Mouse (Mus musculus) embryonic facial prominence, embryonic 15.5 days (tissue): ENCODE results near the gene Rhbdf2. TPM values are rescaled to one million over a fixed set of nuclear protein-coding genes. Genes with fewer than 3 reads are reported as not detected.

Source experiments
- ATAC-seq: fragments of 200-750 bp; cut with Nextera tagmentation; 2 replicates; pipeline ENCODE4 v1.8.0; 2017; ENCODE audit warnings: low read depth, moderate TSS enrichment; ENCODE audit not compliant: insufficient number of reproducible peaks, low FRiP score, low TSS enrichment
- H3K27ac ChIP-seq: fragments of 300-500 bp; sonication (generic); replicated peaks from 2 replicates; pipeline ENCODE4 v1.5.1; 2015; ENCODE audit warnings: mild to moderate bottlenecking, inconsistent platforms
- H3K27me3 ChIP-seq: fragments of 300-500 bp; sonication (generic); 2 replicates; pipeline ENCODE4 v1.6.1; 2015; ENCODE audit warnings: inconsistent platforms
- H3K36me3 ChIP-seq: fragments of 300-500 bp; sonication (generic); 2 replicates; pipeline ENCODE4 v1.6.1; 2015; ENCODE audit warnings: mild to moderate bottlenecking, inconsistent platforms
- H3K4me1 ChIP-seq: fragments of 300-500 bp; sonication (generic); 2 replicates; pipeline ENCODE4 v1.6.1; 2015; ENCODE audit warnings: inconsistent platforms
- H3K4me2 ChIP-seq: fragments of 300-500 bp; sonication (generic); replicated peaks from 2 replicates; pipeline ENCODE4 v1.6.1; 2015; ENCODE audit warnings: mild to moderate bottlenecking, inconsistent platforms
- H3K4me3 ChIP-seq: fragments of 300-500 bp; sonication (generic); replicated peaks from 2 replicates; pipeline ENCODE4 v1.5.1; 2015; ENCODE audit warnings: mild to moderate bottlenecking, inconsistent platforms
- H3K9ac ChIP-seq: fragments of 300-500 bp; sonication (generic); 2 replicates; pipeline ENCODE4 v1.6.1; 2015; ENCODE audit warnings: inconsistent platforms
- H3K9me3 ChIP-seq: fragments of 300-500 bp; sonication (generic); replicated peaks from 2 replicates; pipeline ENCODE4 v1.6.1; 2016; ENCODE audit warnings: inconsistent platforms
- WGBS: fragments of 180-500 bp; shearing (Covaris S2); methylation state at CpG from one replicate; pipeline ENCODE4 v1.1.7; 2015; 5-methylcytosine and 5-hydroxymethylcytosine counted together
- polyA plus RNA-seq: library from polyadenylated mRNA; unstranded; fragments of >200 nt; fragmentation: Nextera tagmentation; extraction: Ambion mirVana; gene quantifications from 2 replicates; pipeline ENCODE4 v1.2.1, GENCODE M21; 2015

The Rhbdf2 gene
- polyA plus RNA-seq, 1 experiment from 2014 or later, result 8.8 TPM

GRCm38 (mm10) chr11:116623281-116624124 is 3.3 kb downstream of the Rhbdf2 start:
- H3K9ac ChIP-seq, result peak overlapping the region; percentile 41
- H3K4me3 ChIP-seq, result peak overlapping the region; percentile 65
- peak overlapping the region; percentile 95 for H3K4me2 ChIP-seq
- 7% methylated on average over 40 of the region's 40 CpGs for WGBS
- H3K36me3 ChIP-seq, result no peaks in the 10 kb centered on the region
- H3K27me3 ChIP-seq, result no peaks in the 10 kb centered on the region; the same call in 1 of the 2 replicates
- no peaks in the 10 kb centered on the region for H3K9me3 ChIP-seq
- H3K4me1 ChIP-seq, result peaks cover 61% of the 10 kb centered on the region
- H3K27ac ChIP-seq, result no peak overlapping the region; the same call in 1 of the 2 replicates
- ATAC-seq, result peak; percentile 17; the same call in 1 of the 2 replicates

GRCm38 (mm10) chr11:116621258-116621704 is 5.5 kb downstream of the Rhbdf2 start:
- Histone ChIP-seq H3K36me3 (no peaks in the 10 kb centered on the region), H3K4me2 (0 out of 2 replicates have a peak overlapping the region, but pooled peaks have one; percentile 2), H3K4me1 (peaks cover 79% of the 10 kb centered on the region), H3K27ac (peak overlapping the region; percentile 28), H3K9ac (no peak overlapping the region), H3K27me3 (no peaks in the 10 kb centered on the region; the same call in 1 of the 2 replicates), H3K4me3 (no peak overlapping the region), H3K9me3 (no peaks in the 10 kb centered on the region)
- 30% methylated on average over 6 of the region's 6 CpGs for WGBS
- ATAC-seq, result peak; percentile 20; the same call in 1 of the 2 replicates

- H3K9ac ChIP-seq, result no peak overlapping the region
- 72% methylated on average over 10 of the region's 10 CpGs for WGBS
- H3K27me3 ChIP-seq, result no peaks in the 10 kb centered on the region; the same call in 1 of the 2 replicates
- peaks cover 85% of the 10 kb centered on the region for H3K4me1 ChIP-seq
- peak overlapping the region; percentile 28; the same call in 1 of the 2 replicates for H3K27ac ChIP-seq
- no peak overlapping the region for H3K4me2 ChIP-seq
- ATAC-seq, result no peak
- H3K4me3 ChIP-seq, result no peak overlapping the region
- H3K36me3 ChIP-seq, result no peaks in the 10 kb centered on the region
- no peaks in the 10 kb centered on the region for H3K9me3 ChIP-seq
Measured at GRCm38 (mm10) chr11:116620559-116621253, 6.1 kb downstream of the Rhbdf2 start.

- no peak overlapping the region for H3K4me2 ChIP-seq
- no peaks in the 10 kb centered on the region; the same call in 1 of the 2 replicates for H3K27me3 ChIP-seq
- ATAC-seq, result no peak
- peaks cover 86% of the 10 kb centered on the region for H3K4me1 ChIP-seq
- no peak overlapping the region for H3K27ac ChIP-seq
- H3K36me3 ChIP-seq, result no peaks in the 10 kb centered on the region
- no peak overlapping the region for H3K9ac ChIP-seq
- H3K9me3 ChIP-seq, result no peaks in the 10 kb centered on the region
- WGBS, result 41% methylated on average over 9 of the region's 9 CpGs
- H3K4me3 ChIP-seq, result no peak overlapping the region
Measured at GRCm38 (mm10) chr11:116620073-116620472, 6.7 kb downstream of the Rhbdf2 start.

GRCm38 (mm10) chr11:116619561-116619960 is 7.3 kb downstream of the Rhbdf2 start:
- peaks cover 83% of the 10 kb centered on the region for H3K4me1 ChIP-seq
- H3K9me3 ChIP-seq, result no peaks in the 10 kb centered on the region
- WGBS, result 78% methylated on average over 8 of the region's 8 CpGs
- no peak for ATAC-seq
- H3K27ac ChIP-seq, result 0 out of 2 replicates have a peak overlapping the region, but pooled peaks have one; percentile 12
- H3K27me3 ChIP-seq, result no peaks in the 10 kb centered on the region; the same call in 1 of the 2 replicates
- no peak overlapping the region for H3K9ac ChIP-seq
- H3K36me3 ChIP-seq, result no peaks in the 10 kb centered on the region
- no peak overlapping the region for H3K4me2 ChIP-seq
- H3K4me3 ChIP-seq, result no peak overlapping the region

DNA sequence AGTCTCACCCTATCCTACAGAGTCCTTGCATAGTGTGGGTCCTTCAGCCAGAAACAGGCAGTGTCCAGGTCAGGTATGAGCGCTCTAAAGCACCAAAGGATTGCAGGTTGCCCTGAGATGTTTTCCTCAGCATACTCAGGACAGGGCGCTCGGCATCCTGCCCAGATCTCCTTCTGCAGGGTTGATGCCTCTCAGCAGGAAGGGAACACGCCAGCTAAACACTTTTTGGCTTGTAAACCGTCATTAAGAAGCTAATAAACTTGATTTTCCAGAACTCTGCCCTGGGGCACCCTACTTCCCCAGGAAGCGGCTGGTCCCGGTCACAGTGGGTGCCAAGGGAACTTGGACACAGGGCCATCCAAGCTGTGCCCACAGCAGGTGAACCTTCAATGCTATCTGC is 7.7 kb downstream of the Rhbdf2 start:
- Histone ChIP-seq H3K27me3 (no peaks in the 10 kb centered on the region; the same call in 1 of the 2 replicates), H3K4me3 (no peak overlapping the region), H3K27ac (0 out of 2 replicates have a peak overlapping the region, but pooled peaks have one; percentile 12), H3K9me3 (no peaks in the 10 kb centered on the region), H3K4me2 (no peak overlapping the region), H3K36me3 (no peaks in the 10 kb centered on the region), H3K9ac (no peak overlapping the region), H3K4me1 (peaks cover 79% of the 10 kb centered on the region)
- no peak for ATAC-seq
- WGBS, result 70% methylated on average over 7 of the region's 7 CpGs

DNA sequence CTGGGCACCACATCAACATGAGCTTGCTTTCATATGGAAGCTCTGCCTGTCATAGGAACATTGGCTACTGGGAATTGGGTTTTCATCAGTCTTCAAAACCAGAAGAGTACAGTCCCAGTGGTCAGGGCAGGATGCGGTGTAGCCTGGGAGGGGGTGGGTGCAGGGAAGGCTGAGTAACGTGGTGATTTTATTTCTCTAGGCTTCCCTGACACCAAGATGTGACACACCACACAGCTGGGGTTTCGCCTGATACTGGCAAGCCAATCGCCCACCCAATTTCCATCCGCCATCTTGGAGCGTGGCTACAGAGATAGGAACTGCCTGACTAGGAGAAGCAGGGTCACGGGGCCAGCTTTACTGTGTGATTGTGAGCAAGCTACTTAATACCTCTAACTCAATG is 8.2 kb downstream of the Rhbdf2 start:
- Histone ChIP-seq H3K9me3 (no peaks in the 10 kb centered on the region), H3K4me3 (no peak overlapping the region), H3K4me2 (no peak overlapping the region), H3K36me3 (no peaks in the 10 kb centered on the region), H3K27ac (0 out of 2 replicates have a peak overlapping the region, but pooled peaks have one; percentile 39), H3K9ac (no peak overlapping the region), H3K4me1 (peaks cover 75% of the 10 kb centered on the region), H3K27me3 (no peaks in the 10 kb centered on the region; the same call in 1 of the 2 replicates)
- 90% methylated on average over 7 of the region's 7 CpGs for WGBS
- ATAC-seq, result no peak

DNA sequence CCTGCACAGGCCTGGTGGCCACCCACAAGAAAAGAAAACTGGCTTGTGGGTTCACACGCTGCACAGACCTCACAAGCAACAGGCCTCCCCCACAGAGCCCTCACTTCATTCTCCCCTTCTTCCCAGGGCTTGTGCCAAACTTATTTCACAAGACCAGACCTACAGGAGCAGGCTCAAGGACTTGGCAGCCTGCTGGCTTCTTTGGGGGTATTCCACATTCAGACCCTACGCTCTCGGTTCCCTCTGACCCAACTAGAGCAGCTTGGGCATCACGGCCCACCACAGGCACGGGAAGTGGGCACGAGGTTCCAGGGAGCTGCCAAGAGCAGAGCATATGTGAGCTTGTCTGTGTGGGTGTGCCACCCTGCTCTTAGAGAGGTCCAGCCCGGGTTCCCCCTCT is 9.2 kb downstream of the Rhbdf2 start:
- 62% methylated on average over 7 of the region's 7 CpGs for WGBS
- no peaks in the 10 kb centered on the region for H3K36me3 ChIP-seq

DNA sequence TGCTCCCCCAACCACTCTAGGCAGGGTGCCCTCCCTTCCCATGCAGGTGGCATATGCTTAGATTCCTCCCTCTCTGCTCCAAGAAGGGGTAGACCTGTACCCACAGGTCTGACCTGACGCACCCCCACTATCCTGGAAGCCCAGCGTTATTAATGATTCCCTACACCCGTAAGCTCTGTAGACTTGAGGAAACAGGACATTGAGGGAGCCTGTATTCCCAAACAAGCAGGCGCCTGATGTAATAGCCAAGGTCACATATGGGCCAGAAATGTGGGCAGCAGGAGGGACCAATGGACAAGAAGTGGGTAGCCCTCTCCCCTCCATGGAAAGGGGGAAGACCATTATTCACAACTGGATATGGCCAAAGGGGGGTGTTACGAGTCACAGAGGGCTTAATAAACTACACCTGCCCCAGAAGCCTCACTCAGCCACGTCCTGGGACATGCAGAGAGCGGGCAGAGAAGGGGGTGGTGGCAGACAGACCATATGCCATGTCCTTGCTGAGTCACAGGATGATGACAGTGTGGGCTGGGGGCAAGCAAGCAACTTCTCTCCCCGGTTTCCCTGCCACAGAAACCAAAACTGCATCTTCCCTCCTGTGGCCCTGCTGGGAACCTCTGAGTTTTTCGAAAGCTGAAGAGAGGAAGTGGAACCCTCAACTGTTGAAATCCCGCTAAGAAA is 10.2 kb downstream of the Rhbdf2 start:
- no peak for ATAC-seq
- H3K27ac ChIP-seq, result peak overlapping the region; percentile 7; the same call in 1 of the 2 replicates
- no peaks in the 10 kb centered on the region for H3K9me3 ChIP-seq
- WGBS, result 73% methylated on average over 10 of the region's 10 CpGs
- H3K27me3 ChIP-seq, result no peaks in the 10 kb centered on the region
- no peaks in the 10 kb centered on the region for H3K36me3 ChIP-seq
- H3K4me1 ChIP-seq, result peaks cover 56% of the 10 kb centered on the region
- H3K9ac ChIP-seq, result no peak overlapping the region
- H3K4me2 ChIP-seq, result 0 out of 2 replicates have a peak overlapping the region, but pooled peaks have one; percentile 6
- H3K4me3 ChIP-seq, result no peak overlapping the region

More for the DNA sequence above, 9.2 kb downstream of the Rhbdf2 start:
- Histone ChIP-seq H3K4me3 (no peak overlapping the region), H3K27me3 (no peaks in the 10 kb centered on the region; the same call in 1 of the 2 replicates), H3K4me1 (peaks cover 66% of the 10 kb centered on the region), H3K9me3 (no peaks in the 10 kb centered on the region), H3K9ac (no peak overlapping the region), H3K4me2 (no peak overlapping the region), H3K27ac (peak overlapping the region; percentile 39; the same call in 1 of the 2 replicates)
- ATAC-seq, result no peak

DNA sequence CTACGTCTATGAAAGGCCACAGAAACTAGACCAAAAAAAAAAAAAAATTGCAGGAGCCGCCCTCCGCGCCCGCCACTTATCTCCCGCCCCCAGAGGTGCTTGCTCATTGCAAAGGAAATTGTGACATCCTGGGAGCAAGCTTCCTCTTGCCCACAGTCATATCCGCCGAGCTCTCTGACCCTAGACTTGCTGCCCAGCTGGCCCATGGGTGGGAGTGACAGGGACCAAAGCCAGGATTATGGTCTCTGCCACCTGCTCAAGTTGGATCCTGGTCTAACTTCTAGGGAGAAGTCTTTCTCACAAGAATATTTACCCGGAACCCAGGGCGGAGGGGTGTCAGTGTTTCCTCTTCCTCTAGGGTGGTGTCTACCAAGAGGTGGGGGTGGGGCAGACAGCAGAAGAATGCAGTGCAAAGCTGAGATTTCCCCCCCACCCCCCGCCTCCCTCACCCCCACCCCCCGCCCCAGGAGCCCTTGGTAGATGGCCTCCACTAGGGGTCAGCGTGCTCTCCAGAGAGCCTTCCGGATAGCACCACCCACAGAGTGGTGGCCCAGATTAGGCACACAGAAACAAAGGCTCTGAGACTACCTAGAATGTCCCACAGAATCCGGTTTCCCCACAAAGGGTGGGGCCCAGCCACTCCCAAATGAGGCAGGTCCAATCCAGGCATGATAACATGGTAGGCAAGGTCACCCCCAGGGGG is 10.9 kb downstream of the Rhbdf2 start:
- 0 out of 2 replicates have a peak overlapping the region, but pooled peaks have one; percentile 6 for H3K4me2 ChIP-seq
- no peaks in the 10 kb centered on the region for H3K27me3 ChIP-seq
- no peak overlapping the region for H3K9ac ChIP-seq
- WGBS, result 40% methylated on average over 14 of the region's 15 CpGs
- H3K27ac ChIP-seq, result 0 out of 2 replicates have a peak overlapping the region, but pooled peaks have one; percentile 7
- peaks cover 49% of the 10 kb centered on the region for H3K4me1 ChIP-seq
- no peak for ATAC-seq
- H3K4me3 ChIP-seq, result no peak overlapping the region
- no peaks in the 10 kb centered on the region for H3K36me3 ChIP-seq
- no peaks in the 10 kb centered on the region for H3K9me3 ChIP-seq
